Mouse (Mus musculus) adrenal gland, adult (tissue): Measurements from ENCODE around the gene Mrs2.
A peak's percentile ranks its signal among the peaks of the same experiment; 100 is the strongest.
"Not testable (repeated sequence)": the region's sequence is repeated elsewhere in the genome, so short reads cannot be mapped to it uniquely, and the experiment has no call there.

Experiments
- DNase-seq, 2 experiments: peaks; one replicate each; pipeline ENCODE4 v3.0.0; 2022 to 2023; ENCODE audit warnings: low spot score in 1 of 2; ENCODE audit not compliant: inconsistent age in 2 of 2

Gene Mrs2

GRCm38 (mm10) chr13:24981031-24981430 lies 39.1 kb downstream of the Mrs2 start:
- peak in 1 of 2 experiments; percentile 59 for DNase-seq

GRCm38 (mm10) chr13:24977820-24978342 lies 42.3 kb downstream of the Mrs2 start:
- peak; percentile 61 to 84 for DNase-seq

- DNase-seq, result no peak
Measured at GRCm38 (mm10) chr13:24976384-24976783, 43.8 kb downstream of the Mrs2 start.

GRCm38 (mm10) chr13:24971776-24972175 lies 48.4 kb downstream of the Mrs2 start:
- DNase-seq, result not testable (repeated sequence)

- DNase-seq, result no peak
Measured at GRCm38 (mm10) chr13:24965846-24966201, 54.4 kb downstream of the Mrs2 start.

GRCm38 (mm10) chr13:24965130-24965845 lies 54.9 kb downstream of the Mrs2 start:
- no peak for DNase-seq

- DNase-seq, result no peak
Measured at GRCm38 (mm10) chr13:24962119-24962518, 58.1 kb downstream of the Mrs2 start.

- no peak for DNase-seq
Measured at GRCm38 (mm10) chr13:24960084-24960483, 60.1 kb downstream of the Mrs2 start.

GRCm38 (mm10) chr13:24958671-24959070 lies 61.5 kb downstream of the Mrs2 start:
- no peak for DNase-seq

GRCm38 (mm10) chr13:24955500-24955899 lies 64.7 kb downstream of the Mrs2 start:
- no peak for DNase-seq

GRCm38 (mm10) chr13:24955091-24955490 lies 65.1 kb downstream of the Mrs2 start:
- DNase-seq, result no peak

- DNase-seq, result no peak
Measured at GRCm38 (mm10) chr13:24952659-24953058, 67.5 kb downstream of the Mrs2 start.

- DNase-seq, result no peak
Measured at GRCm38 (mm10) chr13:24948870-24949269, 71.3 kb downstream of the Mrs2 start.

GRCm38 (mm10) chr13:24947158-24947557 lies 73.0 kb downstream of the Mrs2 start:
- DNase-seq, result no peak

- DNase-seq, result no peak
Measured at GRCm38 (mm10) chr13:24945567-24945966, 74.6 kb downstream of the Mrs2 start.

- no peak for DNase-seq
Measured at GRCm38 (mm10) chr13:24943303-24943702, 76.9 kb downstream of the Mrs2 start.

GRCm38 (mm10) chr13:24942512-24943282 lies 77.5 kb downstream of the Mrs2 start, which contains the start of gene Gpld1:
Gpld1 (plus strand) TSS chr13:24943152.
- DNase-seq, result peak in 1 of 2 experiments; percentile 59

- no peak for DNase-seq
Measured at GRCm38 (mm10) chr13:24939472-24939871, 80.7 kb downstream of the Mrs2 start.

GRCm38 (mm10) chr13:24938683-24939082 lies 81.5 kb downstream of the Mrs2 start:
- DNase-seq, result peak; percentile 77 to 94

GRCm38 (mm10) chr13:24937839-24938166 lies 82.4 kb downstream of the Mrs2 start:
- no peak for DNase-seq
